Mouse (Mus musculus) midbrain, postnatal 0 days (tissue): Measurements from ENCODE around the gene Szrd1. TPM values are rescaled to one million over a fixed set of nuclear protein-coding genes. Genes with fewer than 3 reads are reported as not detected.
"Not testable (repeated sequence)": the region's sequence is repeated elsewhere in the genome, so short reads cannot be mapped to it uniquely, and the experiment has no call there.

Experiments used
- ATAC-seq: fragments of 200-750 bp; cut with Nextera tagmentation; 2 replicates; pipeline ENCODE4 v1.8.0; 2017; ENCODE audit warnings: moderate number of reproducible peaks, mild to moderate bottlenecking, moderate TSS enrichment, moderate library complexity; ENCODE audit not compliant: low FRiP score
- DNase-seq: peaks from one replicate; pipeline ENCODE4 v3.0.0-alpha.2; 2015; ENCODE audit warnings: low spot score
- H3K27ac ChIP-seq: fragments of 300-500 bp; sonication (generic); 2 replicates; pipeline ENCODE4 v1.5.1; 2014; ENCODE audit warnings: low read depth, mild to moderate bottlenecking, low read length, mixed read lengths
- H3K27me3 ChIP-seq: fragments of 300-500 bp; sonication (generic); 2 replicates; pipeline ENCODE4 v1.6.1; 2014; ENCODE audit warnings: low read length, control low read depth, mixed read lengths; ENCODE audit not compliant: insufficient read depth
- H3K36me3 ChIP-seq: fragments of 300-500 bp; sonication (generic); 2 replicates; pipeline ENCODE4 v1.6.1; 2014; ENCODE audit warnings: low read length, control low read depth, mixed read lengths; ENCODE audit not compliant: insufficient read depth
- H3K4me1 ChIP-seq: fragments of 300-500 bp; sonication (generic); 2 replicates; pipeline ENCODE4 v1.6.1; 2014; ENCODE audit warnings: mild to moderate bottlenecking, control low read depth, antibody characterized with exemption, low read length, mixed read lengths; ENCODE audit not compliant: insufficient read depth
- H3K4me2 ChIP-seq: fragments of 300-500 bp; sonication (generic); 2 replicates; pipeline ENCODE4 v1.6.1; 2014; ENCODE audit warnings: low read depth, mild to moderate bottlenecking, low read length, mixed read lengths; ENCODE audit not compliant: poor library complexity, severe bottlenecking
- H3K4me3 ChIP-seq: fragments of 300-500 bp; sonication (generic); 2 replicates; pipeline ENCODE4 v1.5.1; 2014; ENCODE audit warnings: low read depth, mild to moderate bottlenecking, low read length, moderate library complexity
- H3K9ac ChIP-seq: fragments of 300-500 bp; sonication (generic); replicated peaks from 2 replicates; pipeline ENCODE4 v1.6.1; 2014; ENCODE audit warnings: mild to moderate bottlenecking, low read length, moderate library complexity, mixed read lengths; ENCODE audit not compliant: poor library complexity, severe bottlenecking
- H3K9me3 ChIP-seq: fragments of 300-500 bp; sonication (generic); 2 replicates; pipeline ENCODE4 v1.6.1; 2016; ENCODE audit warnings: low read length, control low read depth
- CTCF ChIP-seq: IDR thresholded peaks from 2 replicates; pipeline ENCODE4 v1.5.1; 2016; ENCODE audit warnings: antibody characterized with exemption, mild to moderate bottlenecking
- WGBS: fragments of 180-500 bp; shearing (Covaris S2); extraction: QIAGEN DNeasy Blood & Tissue Kit; methylation state at CpG from one replicate; pipeline ENCODE4 v1.1.7; 2014; 5-methylcytosine and 5-hydroxymethylcytosine counted together
- polyA plus RNA-seq: library from polyadenylated mRNA; unstranded; fragments of >200 nt; fragmentation: Nextera tagmentation; extraction: Ambion mirVana; gene quantifications from 2 replicates; pipeline ENCODE4 v1.2.1, GENCODE M21; 2015
- total RNA-seq: library from RNA; depleted of rRNA; stranded (reverse); fragments of >200 nt; gene quantifications from 2 replicates; pipeline ENCODE4 v1.2.3, GENCODE M21; 2014

Szrd1 gene
- total and polyA plus RNA-seq, 2 experiments from 2014 or later = 13.5 to 64.3 TPM

DNA sequence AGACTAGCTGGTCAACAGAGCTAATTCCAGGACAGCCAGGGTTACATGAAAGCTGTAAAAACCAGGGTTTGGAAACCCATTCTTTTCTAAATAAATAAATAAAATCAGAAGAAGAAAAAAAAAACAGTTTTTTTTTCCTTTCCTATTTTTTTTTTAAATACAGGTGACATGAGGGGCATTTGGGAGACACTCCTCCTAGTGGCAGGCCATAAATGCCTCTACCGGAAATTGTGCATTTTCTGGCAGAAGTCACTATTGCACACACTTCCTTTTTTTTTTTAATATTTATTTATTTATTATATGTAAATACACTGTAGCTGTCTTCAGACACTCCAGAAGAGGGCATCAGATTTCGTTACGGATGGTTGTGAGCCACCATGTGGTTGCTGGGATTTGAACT, 1.8 kb downstream of the Szrd1 start:
- not testable (repeated sequence) for H3K27me3 ChIP-seq, H3K4me3 ChIP-seq, H3K4me2 ChIP-seq, ATAC-seq, H3K27ac ChIP-seq, H3K9me3 ChIP-seq, H3K36me3 ChIP-seq, H3K9ac ChIP-seq, H3K4me1 ChIP-seq, DNase-seq
- 83% methylated on average over 1 of the region's 3 CpGs for WGBS
- TF ChIP-seq CTCF = peak; percentile 37

GRCm38 (mm10) chr4:141136126-141136525, 3.4 kb downstream of the Szrd1 start:
- H3K27me3 ChIP-seq = no peaks in the 10 kb centered on the region
- DNase-seq (no peak), ATAC-seq (no peak)
- TF ChIP-seq CTCF = no peak
- 73% methylated on average over 7 of the region's 7 CpGs for WGBS
- peaks cover 10% of the 10 kb centered on the region; the same call in 1 of the 2 replicates for H3K4me1 ChIP-seq
- no peak overlapping the region for H3K9ac ChIP-seq
- no peaks in the 10 kb centered on the region for H3K36me3 ChIP-seq
- H3K4me3 ChIP-seq = no peak overlapping the region
- H3K9me3 ChIP-seq = no peaks in the 10 kb centered on the region
- no peak overlapping the region for H3K27ac ChIP-seq
- no peak overlapping the region for H3K4me2 ChIP-seq

- Histone ChIP-seq H3K36me3 (no peaks in the 10 kb centered on the region), H3K27me3 (no peaks in the 10 kb centered on the region), H3K4me1 (peaks cover 10% of the 10 kb centered on the region; the same call in 1 of the 2 replicates), H3K27ac (peak overlapping the region; percentile 47), H3K9me3 (no peaks in the 10 kb centered on the region), H3K4me2 (no peak overlapping the region), H3K4me3 (no peak overlapping the region), H3K9ac (no peak overlapping the region)
- ATAC-seq (no peak), DNase-seq (no peak)
- 53% methylated on average over 20 of the region's 20 CpGs for WGBS
- TF ChIP-seq CTCF = no peak
Measured at GRCm38 (mm10) chr4:141134751-141135530, 4.6 kb downstream of the Szrd1 start.

- WGBS = 14% methylated on average over 8 of the region's 8 CpGs
- Histone ChIP-seq H3K9me3 (no peaks in the 10 kb centered on the region), H3K4me1 (peaks cover 10% of the 10 kb centered on the region; the same call in 1 of the 2 replicates), H3K27ac (peak overlapping the region; percentile 52), H3K9ac (no peak overlapping the region), H3K36me3 (no peaks in the 10 kb centered on the region), H3K27me3 (no peaks in the 10 kb centered on the region), H3K4me3 (no peak overlapping the region), H3K4me2 (no peak overlapping the region)
- TF ChIP-seq CTCF = no peak
- 0 out of 2 replicates have a peak, but pooled peaks have one; percentile 14 for ATAC-seq
- peak; percentile 38 for DNase-seq
Measured at GRCm38 (mm10) chr4:141134031-141134441, 5.5 kb downstream of the Szrd1 start.

- Histone ChIP-seq H3K4me2 (no peak overlapping the region), H3K36me3 (no peaks in the 10 kb centered on the region), H3K27me3 (no peaks in the 10 kb centered on the region), H3K4me1 (peaks cover 6% of the 10 kb centered on the region; the same call in 1 of the 2 replicates), H3K9me3 (no peaks in the 10 kb centered on the region), H3K27ac (no peak overlapping the region), H3K9ac (no peak overlapping the region), H3K4me3 (no peak overlapping the region)
- no peak for DNase-seq
- TF ChIP-seq CTCF = no peak
- WGBS = 43% methylated on average over 8 of the region's 8 CpGs
- ATAC-seq = no peak
Measured at GRCm38 (mm10) chr4:141133227-141133626, 6.3 kb downstream of the Szrd1 start.

- no peak for ATAC-seq
- no peak overlapping the region for H3K4me3 ChIP-seq
- no peak overlapping the region for H3K9ac ChIP-seq
- H3K9me3 ChIP-seq = no peaks in the 10 kb centered on the region
- no peak for DNase-seq
- WGBS = 56% methylated on average over 8 of the region's 8 CpGs
- peaks cover 3% of the 10 kb centered on the region; the same call in 1 of the 2 replicates for H3K4me1 ChIP-seq
- no peaks in the 10 kb centered on the region for H3K27me3 ChIP-seq
- TF ChIP-seq CTCF = no peak
- no peak overlapping the region for H3K4me2 ChIP-seq
- peak overlapping the region; percentile 26; the same call in 1 of the 2 replicates for H3K27ac ChIP-seq
- no peaks in the 10 kb centered on the region for H3K36me3 ChIP-seq
Measured at GRCm38 (mm10) chr4:141132191-141132590, 7.4 kb downstream of the Szrd1 start.
